Mouse (Mus musculus) liver, adult 2 months (tissue): Measurements from ENCODE around the gene Hspbap1.

Experiments used
- CTCF ChIP-seq: fragments of 200-500 bp; IDR thresholded peaks from 2 replicates; pipeline ENCODE4 v1.5.1; 2011; ENCODE audit warnings: low read depth, low read length, control low read depth
- POLR2A ChIP-seq: fragments of 200-500 bp; IDR thresholded peaks from 2 replicates; pipeline ENCODE4 v1.6.1; 2011; ENCODE audit warnings: low read length, control low read depth; ENCODE audit not compliant: insufficient read depth; ENCODE audit errors: extremely low read depth

DNA sequence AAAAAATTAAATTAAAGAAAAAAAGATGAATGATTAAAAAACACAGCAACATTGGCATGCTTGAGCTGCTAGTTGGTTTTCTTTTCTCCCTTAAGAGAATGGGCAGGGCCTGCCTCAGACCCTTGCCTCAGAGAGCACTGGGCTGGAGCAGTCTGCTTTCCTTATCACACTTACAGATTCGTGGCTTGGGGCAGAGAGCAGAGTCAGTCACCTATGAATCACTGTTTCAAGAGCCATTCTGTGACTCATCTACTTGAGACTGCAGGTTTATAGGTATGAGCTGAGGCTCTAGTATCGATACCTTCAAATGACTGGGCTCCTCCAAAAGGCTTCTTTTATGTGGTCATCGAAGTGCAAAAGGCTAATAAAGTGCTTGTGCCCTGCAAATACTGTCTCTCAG, 42.9 kb downstream of the Hspbap1 start:
- TF ChIP-seq CTCF (no peak), POLR2A (no peak)
